Mouse (Mus musculus): ENCODE measurements around the gene Lpp.

GRCm38 (mm10) chr16:24839018-24839417, 445.7 kb downstream of the Lpp start:
- TF ChIP-seq ZMIZ1 (IDR thresholded peaks at IDR 0.05; ENCODE audit: low read depth, low read length) (no peak), BHLHE40 (IDR thresholded peaks at IDR 0.05; ENCODE audit: low read depth, low read length) (no peak), ZNF384 (IDR thresholded peaks at IDR 0.05; ENCODE audit: low read depth, low read length) (peak; percentile 54; the same call in 1 of the 2 replicates), MAZ (IDR thresholded peaks at IDR 0.05; ENCODE audit: low read depth, low read length) (no peak), TBP (conservative IDR thresholded peaks at IDR 0.05; ENCODE audit: low read depth, low read length) (no peak), POLR2A (IDR thresholded peaks at IDR 0.05; ENCODE audit: low read depth, low read length) (no peak), CTCF (conservative IDR thresholded peaks at IDR 0.05 in 1 of 2, IDR thresholded peaks at IDR 0.05 in 1 of 2; ENCODE audit: low read depth in 2 of 2, low read length in 2 of 2) (no peak), EP300 (IDR thresholded peaks at IDR 0.05; ENCODE audit: low read length) (no peak; the same call in 1 of the 2 replicates), CHD2 (IDR thresholded peaks at IDR 0.05; ENCODE audit: low read length) (no peak)

Measured in CH12.LX (cell line).